Mouse (Mus musculus) intestine, postnatal 0 days (tissue): ENCODE results near the gene Akap5. TPM values are rescaled to one million over a fixed set of nuclear protein-coding genes. Genes with fewer than 3 reads are reported as not detected.

Experiments used
- ATAC-seq: fragments of 200-750 bp; cut with Nextera tagmentation; 2 replicates; pipeline ENCODE4 v1.8.0; 2017; ENCODE audit warnings: mild to moderate bottlenecking, moderate TSS enrichment, moderate library complexity
- H3K27ac ChIP-seq: fragments of 300-500 bp; sonication (generic); 2 replicates; pipeline ENCODE4 v1.5.1; 2014; ENCODE audit warnings: mild to moderate bottlenecking, low read depth, low read length, moderate library complexity
- H3K27me3 ChIP-seq: fragments of 300-500 bp; sonication (generic); replicated peaks from 2 replicates; pipeline ENCODE4 v1.6.1; 2014; ENCODE audit warnings: low read length, mixed read lengths; ENCODE audit not compliant: control insufficient read depth, insufficient read depth
- H3K36me3 ChIP-seq: fragments of 300-500 bp; sonication (generic); 2 replicates; pipeline ENCODE4 v1.6.1; 2014; ENCODE audit warnings: mild to moderate bottlenecking, moderate library complexity; ENCODE audit not compliant: control insufficient read depth, insufficient read depth
- H3K4me1 ChIP-seq: fragments of 300-500 bp; sonication (generic); replicated peaks from 2 replicates; pipeline ENCODE4 v1.6.1; 2014; ENCODE audit warnings: antibody characterized with exemption, low read length, mixed read lengths; ENCODE audit not compliant: control insufficient read depth, insufficient read depth
- H3K4me2 ChIP-seq: fragments of 300-500 bp; sonication (generic); replicated peaks from 2 replicates; pipeline ENCODE4 v1.6.1; 2014; ENCODE audit warnings: low read depth, mild to moderate bottlenecking, moderate library complexity
- H3K4me3 ChIP-seq: fragments of 300-500 bp; sonication (generic); 2 replicates; pipeline ENCODE4 v1.5.1; 2014; ENCODE audit warnings: low read depth, low read length
- H3K9ac ChIP-seq: fragments of 300-500 bp; sonication (generic); 2 replicates; pipeline ENCODE4 v1.6.1; 2014; ENCODE audit warnings: mild to moderate bottlenecking, low read depth, low read length
- H3K9me3 ChIP-seq: fragments of 300-500 bp; sonication (generic); 2 replicates; pipeline ENCODE4 v1.6.1; 2016; ENCODE audit warnings: mixed run types; ENCODE audit not compliant: control insufficient read depth
- CTCF ChIP-seq: sonication (generic); IDR thresholded peaks from 2 replicates; pipeline ENCODE4 v1.5.1; 2016; ENCODE audit warnings: low read depth, mild to moderate bottlenecking, control low read depth, antibody characterized with exemption, moderate library complexity
- WGBS: fragments of 180-500 bp; shearing (Covaris S2); extraction: QIAGEN DNeasy Blood & Tissue Kit; methylation state at CpG from one replicate; pipeline ENCODE4 v1.1.7; 2014; 5-methylcytosine and 5-hydroxymethylcytosine counted together
- polyA plus RNA-seq: library from polyadenylated mRNA; unstranded; fragments of >200 nt; fragmentation: Nextera tagmentation; extraction: Ambion mirVana; gene quantifications from 2 replicates; pipeline ENCODE4 v1.2.1, GENCODE M21; 2015

Gene Akap5
- polyA plus RNA-seq, 1 experiment from 2014 or later, result 0.85 TPM

DNA sequence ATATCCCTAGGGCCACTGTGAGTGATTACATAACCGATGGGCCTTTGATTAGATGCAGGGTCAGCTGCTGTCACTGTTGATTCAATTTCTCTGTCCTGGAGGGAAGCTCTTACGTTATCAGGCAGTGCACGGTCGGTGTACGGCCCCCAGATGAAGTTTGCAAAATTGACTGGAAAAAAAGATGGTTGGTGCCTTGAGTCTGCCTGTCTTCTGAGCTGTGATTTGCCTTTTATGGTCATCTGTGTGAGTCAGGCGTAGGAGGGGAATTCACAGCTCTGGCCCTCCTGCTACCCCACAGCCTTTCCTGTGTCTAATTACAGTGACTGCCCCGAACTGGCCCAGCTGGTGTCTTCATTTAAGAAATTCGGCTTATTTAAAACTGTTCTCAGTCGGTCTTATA is 16.7 kb upstream of the Akap5 start:
- peaks cover 23% of the 10 kb centered on the region for H3K36me3 ChIP-seq
- no peaks in the 10 kb centered on the region for H3K27me3 ChIP-seq
- no peak for TF ChIP-seq CTCF
- WGBS, result 34% methylated on average over 9 of the region's 9 CpGs
- H3K9me3 ChIP-seq, result no peaks in the 10 kb centered on the region
- no peak overlapping the region for H3K9ac ChIP-seq
- no peak for ATAC-seq
- no peak overlapping the region for H3K27ac ChIP-seq
- H3K4me3 ChIP-seq, result no peak overlapping the region
- H3K4me1 ChIP-seq, result 0 out of 2 replicates have a peak, but pooled peaks cover 4% of the 10 kb centered on the region
- H3K4me2 ChIP-seq, result no peak overlapping the region

DNA sequence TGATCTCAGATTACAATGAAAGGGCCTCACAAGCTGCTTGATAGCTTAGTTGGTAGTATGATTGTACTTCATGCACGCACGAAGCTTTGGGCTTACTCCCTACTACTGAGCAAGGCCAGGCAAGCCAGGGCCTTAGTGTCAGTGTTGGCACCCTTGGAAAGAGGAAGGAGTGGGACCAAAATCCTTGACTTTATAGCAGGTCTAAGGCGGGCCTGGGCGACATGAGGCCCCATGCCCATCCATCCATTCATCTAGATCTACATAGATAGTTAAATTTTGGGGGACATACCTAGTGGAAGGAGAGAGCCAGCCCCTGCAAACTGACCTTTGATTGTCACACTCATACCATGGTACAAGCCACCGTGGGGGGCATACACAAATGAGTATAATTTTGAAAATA is 16.3 kb upstream of the Akap5 start:
- no peak for ATAC-seq
- Histone ChIP-seq H3K27me3 (no peaks in the 10 kb centered on the region), H3K4me1 (0 out of 2 replicates have a peak, but pooled peaks cover 4% of the 10 kb centered on the region), H3K4me2 (no peak overlapping the region), H3K9ac (no peak overlapping the region), H3K4me3 (no peak overlapping the region), H3K9me3 (no peaks in the 10 kb centered on the region), H3K27ac (no peak overlapping the region), H3K36me3 (peaks cover 19% of the 10 kb centered on the region)
- no peak for TF ChIP-seq CTCF
- WGBS, result 87% methylated on average over 5 of the region's 5 CpGs

DNA sequence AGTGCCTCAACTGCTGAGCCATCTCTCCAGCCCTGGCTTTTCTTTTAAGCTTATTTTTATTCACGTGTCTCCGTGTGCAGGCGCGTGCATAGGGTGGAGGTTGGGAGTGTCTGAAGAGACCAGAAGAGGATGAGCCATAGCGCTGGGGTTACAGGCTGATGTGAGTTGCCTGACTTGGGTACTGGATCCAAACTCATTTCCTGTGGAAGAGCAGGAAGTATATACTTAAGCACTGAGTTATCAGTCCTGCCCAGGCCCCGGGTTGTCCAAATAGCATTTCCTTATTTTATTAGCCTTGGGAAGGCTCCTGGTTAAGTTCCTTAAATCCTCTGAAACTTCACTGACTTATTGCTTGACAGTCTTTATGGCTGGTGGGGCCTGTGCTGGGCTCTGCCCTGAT is 14.7 kb upstream of the Akap5 start:
- Histone ChIP-seq H3K27ac (no peak overlapping the region), H3K4me2 (no peak overlapping the region), H3K9ac (no peak overlapping the region), H3K9me3 (no peaks in the 10 kb centered on the region), H3K4me3 (no peak overlapping the region), H3K4me1 (0 out of 2 replicates have a peak, but pooled peaks cover 4% of the 10 kb centered on the region), H3K27me3 (no peaks in the 10 kb centered on the region), H3K36me3 (peaks cover 19% of the 10 kb centered on the region)
- no peak for ATAC-seq
- no peak for TF ChIP-seq CTCF
- 62% methylated on average over 6 of the region's 6 CpGs for WGBS

DNA sequence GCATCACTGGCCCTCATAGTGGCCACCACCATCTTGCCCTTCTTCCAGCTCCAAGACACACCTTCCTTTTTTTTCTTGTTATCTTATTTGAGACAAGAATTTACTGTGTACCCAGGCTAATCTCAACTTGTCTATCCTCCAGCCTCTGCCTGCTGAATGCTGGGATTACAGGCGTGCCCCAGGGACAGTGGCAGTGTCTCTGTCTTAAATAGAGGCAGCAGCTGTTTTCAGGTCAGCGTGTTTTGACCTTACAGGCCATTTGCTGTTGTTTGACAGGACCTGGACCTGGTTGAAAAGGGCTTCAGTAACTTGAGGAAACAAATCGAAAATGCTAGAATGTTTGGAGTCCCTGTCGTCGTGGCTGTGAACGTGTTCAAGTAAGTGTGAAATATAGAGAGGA is 14.1 kb upstream of the Akap5 start:
- no peak overlapping the region; the same call in 1 of the 2 replicates for H3K27ac ChIP-seq
- no peak for ATAC-seq
- no peaks in the 10 kb centered on the region for H3K9me3 ChIP-seq
- H3K27me3 ChIP-seq, result no peaks in the 10 kb centered on the region
- no peak overlapping the region for H3K4me3 ChIP-seq
- H3K36me3 ChIP-seq, result peaks cover 23% of the 10 kb centered on the region
- no peak for TF ChIP-seq CTCF
- WGBS, result 73% methylated on average over 6 of the region's 6 CpGs
- H3K4me1 ChIP-seq, result 0 out of 2 replicates have a peak, but pooled peaks cover 4% of the 10 kb centered on the region
- H3K9ac ChIP-seq, result no peak overlapping the region
- no peak overlapping the region for H3K4me2 ChIP-seq

DNA sequence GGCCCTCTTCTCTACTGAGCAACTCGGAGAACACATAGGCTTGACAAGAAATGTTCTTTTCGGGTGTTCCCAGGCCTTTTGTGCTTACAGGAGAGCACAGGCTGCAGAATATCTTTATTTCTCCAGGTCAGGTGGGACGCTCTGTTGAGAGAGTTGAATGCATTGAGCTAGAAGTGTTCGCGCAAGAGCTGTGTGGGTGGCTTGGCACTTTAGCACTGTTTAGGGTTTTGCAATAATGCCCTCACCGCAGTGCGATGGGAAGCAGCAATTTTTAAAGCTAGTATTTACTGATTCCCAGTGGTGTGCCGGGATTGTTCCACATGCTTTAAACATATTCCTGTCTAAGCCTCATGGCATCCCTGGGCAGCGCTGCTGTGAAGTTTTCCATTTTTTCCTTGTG is 13.5 kb upstream of the Akap5 start:
- WGBS, result 81% methylated on average over 9 of the region's 9 CpGs
- no peak for TF ChIP-seq CTCF
- H3K9me3 ChIP-seq, result no peaks in the 10 kb centered on the region
- H3K27me3 ChIP-seq, result no peaks in the 10 kb centered on the region
- H3K4me2 ChIP-seq, result no peak overlapping the region
- H3K36me3 ChIP-seq, result peaks cover 26% of the 10 kb centered on the region
- 0 out of 2 replicates have a peak, but pooled peaks cover 4% of the 10 kb centered on the region for H3K4me1 ChIP-seq
- H3K27ac ChIP-seq, result no peak overlapping the region
- no peak for ATAC-seq
- no peak overlapping the region for H3K4me3 ChIP-seq
- no peak overlapping the region for H3K9ac ChIP-seq

DNA sequence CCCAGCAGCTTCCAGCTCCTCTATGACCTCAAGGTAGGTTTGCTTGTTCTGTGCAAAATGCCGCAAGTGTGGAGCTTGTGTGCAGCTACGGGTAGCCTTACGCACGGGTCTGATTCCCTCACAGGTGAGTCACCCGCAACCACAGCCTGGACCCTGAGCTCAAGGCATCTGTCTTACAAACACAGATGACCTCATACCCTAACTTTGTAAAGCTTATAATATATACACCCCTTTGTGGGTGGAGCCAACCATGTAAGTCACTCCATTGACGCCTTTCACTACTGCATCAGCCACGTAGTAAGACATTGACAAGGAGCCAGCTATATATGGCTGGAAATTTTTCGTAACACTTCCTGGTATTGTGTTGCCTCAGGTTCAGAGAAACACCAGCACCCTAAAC is 12.7 kb upstream of the Akap5 start:
- no peaks in the 10 kb centered on the region for H3K27me3 ChIP-seq
- H3K9ac ChIP-seq, result no peak overlapping the region
- 65% methylated on average over 8 of the region's 8 CpGs for WGBS
- peak; percentile 89 for ATAC-seq
- H3K9me3 ChIP-seq, result no peaks in the 10 kb centered on the region
- H3K4me1 ChIP-seq, result 0 out of 2 replicates have a peak, but pooled peaks cover 4% of the 10 kb centered on the region
- no peak for TF ChIP-seq CTCF
- no peak overlapping the region for H3K27ac ChIP-seq
- H3K4me3 ChIP-seq, result no peak overlapping the region
- peaks cover 26% of the 10 kb centered on the region for H3K36me3 ChIP-seq
- 0 out of 2 replicates have a peak overlapping the region, but pooled peaks have one; percentile 6 for H3K4me2 ChIP-seq
